Mouse (Mus musculus) thymus, adult 2 months (tissue): Measurements from ENCODE around the gene Dhx37.

ENCODE experiments used
- CTCF ChIP-seq: fragments of 200-500 bp; IDR thresholded peaks from 2 replicates; pipeline ENCODE4 v1.5.1; 2012; ENCODE audit warnings: mild to moderate bottlenecking, control low read depth, low read length, moderate library complexity, borderline replicate concordance; ENCODE audit not compliant: control insufficient read depth, poor library complexity, insufficient read depth; ENCODE audit errors: extremely low read depth
- POLR2A ChIP-seq: fragments of 200-500 bp; IDR thresholded peaks from 2 replicates; pipeline ENCODE4 v1.6.1; 2012; ENCODE audit warnings: mild to moderate bottlenecking, low read length, control low read depth, moderate library complexity; ENCODE audit not compliant: control insufficient read depth, poor library complexity, insufficient read depth; ENCODE audit errors: extremely low read depth

GRCm38 (mm10) chr5:125368568-125368967 lies 65.4 kb downstream of the Dhx37 start:
- no peak for TF ChIP-seq CTCF
- TF ChIP-seq POLR2A = no peak
